Mouse (Mus musculus): ENCODE data around the gene Kcnk5. TPM values are rescaled to one million over a fixed set of nuclear protein-coding genes. Genes with fewer than 3 reads are reported as not detected.

Gene Kcnk5
- polyA plus RNA-seq, 1 experiment from 2014 or later = 1.2 TPM

GRCm38 (mm10) chr14:20147854-20148253 is 33.8 kb downstream of the Kcnk5 start:
- no peaks in the 10 kb centered on the region for H3K27me3 ChIP-seq (ENCODE audit: control insufficient read depth, insufficient read depth, low read length)
- no peaks in the 10 kb centered on the region for H3K9me3 ChIP-seq (ENCODE audit: control insufficient read depth, low read length)
- H3K4me3 ChIP-seq (replicated peaks; ENCODE audit: low read length) = no peak overlapping the region
- H3K36me3 ChIP-seq (replicated peaks; ENCODE audit: control insufficient read depth, insufficient read depth) = no peaks in the 10 kb centered on the region
- H3K4me1 ChIP-seq (replicated peaks; ENCODE audit: control insufficient read depth, insufficient read depth, low read length) = no peaks in the 10 kb centered on the region; the same call in 1 of the 2 replicates
- no peak overlapping the region for H3K27ac ChIP-seq
- no peak for ATAC-seq (ENCODE audit: low FRiP score)
- H3K9ac ChIP-seq = no peak overlapping the region
- no peak for DNase-seq (ENCODE audit: low spot score)
- WGBS = 91% methylated on average over 7 of the region's 7 CpGs
- no peak overlapping the region for H3K4me2 ChIP-seq (replicated peaks)

GRCm38 (mm10) chr14:20144093-20144492 is 37.5 kb downstream of the Kcnk5 start:
- no peak for DNase-seq (ENCODE audit: low spot score)
- 53% methylated on average over 4 of the region's 4 CpGs for WGBS

GRCm38 (mm10) chr14:20138484-20139355 is 42.9 kb downstream of the Kcnk5 start, which contains the start of gene Saysd1:
Gene Saysd1, minus strand, starts transcription at chr14:20138534.
- H3K27me3 ChIP-seq (ENCODE audit: control insufficient read depth, insufficient read depth, low read length) = no peaks in the 10 kb centered on the region
- WGBS = 88% methylated on average over 16 of the region's 16 CpGs
- ATAC-seq (ENCODE audit: low FRiP score) = no peak
- no peaks in the 10 kb centered on the region for H3K4me1 ChIP-seq (replicated peaks; ENCODE audit: control insufficient read depth, insufficient read depth, low read length)
- no peak within 1 kb of the TSS for H3K4me2 ChIP-seq (replicated peaks)
- no peaks in the 10 kb centered on the region for H3K36me3 ChIP-seq (replicated peaks; ENCODE audit: control insufficient read depth, insufficient read depth)
- H3K27ac ChIP-seq = no peak within 1 kb of the TSS
- H3K9me3 ChIP-seq (ENCODE audit: control insufficient read depth, low read length) = no peaks in the 10 kb centered on the region
- H3K4me3 ChIP-seq (replicated peaks; ENCODE audit: low read length) = no peak within 1 kb of the TSS
- no peak for DNase-seq (ENCODE audit: low spot score)
- H3K9ac ChIP-seq = no peak within 1 kb of the TSS

More at GRCm38 (mm10) chr14:20144093-20144492, 37.5 kb downstream of the Kcnk5 start:
- Histone ChIP-seq H3K27ac (no peak overlapping the region), H3K27me3 (ENCODE audit: control insufficient read depth, insufficient read depth, low read length) (no peaks in the 10 kb centered on the region), H3K4me3 (replicated peaks; ENCODE audit: low read length) (no peak overlapping the region), H3K9me3 (ENCODE audit: control insufficient read depth, low read length) (no peaks in the 10 kb centered on the region), H3K4me1 (replicated peaks; ENCODE audit: control insufficient read depth, insufficient read depth, low read length) (no peaks in the 10 kb centered on the region; the same call in 1 of the 2 replicates), H3K36me3 (replicated peaks; ENCODE audit: control insufficient read depth, insufficient read depth) (no peaks in the 10 kb centered on the region), H3K4me2 (replicated peaks) (no peak overlapping the region), H3K9ac (no peak overlapping the region)
- peak; percentile 59; the same call in 1 of the 2 replicates for ATAC-seq (ENCODE audit: low FRiP score)

- Histone ChIP-seq H3K27me3 (ENCODE audit: control insufficient read depth, insufficient read depth, low read length) (no peaks in the 10 kb centered on the region), H3K4me1 (replicated peaks; ENCODE audit: control insufficient read depth, insufficient read depth, low read length) (no peaks in the 10 kb centered on the region), H3K4me2 (replicated peaks) (no peak overlapping the region), H3K27ac (no peak overlapping the region), H3K9me3 (ENCODE audit: control insufficient read depth, low read length) (no peaks in the 10 kb centered on the region), H3K36me3 (replicated peaks; ENCODE audit: control insufficient read depth, insufficient read depth) (no peaks in the 10 kb centered on the region), H3K9ac (no peak overlapping the region), H3K4me3 (replicated peaks; ENCODE audit: low read length) (no peak overlapping the region)
- WGBS = 90% methylated on average over 10 of the region's 10 CpGs
- DNase-seq (ENCODE audit: low spot score) (no peak), ATAC-seq (ENCODE audit: low FRiP score) (no peak)
Measured at GRCm38 (mm10) chr14:20134965-20135671, 46.5 kb downstream of the Kcnk5 start.

- no peak overlapping the region for H3K27ac ChIP-seq
- H3K9me3 ChIP-seq (ENCODE audit: control insufficient read depth, low read length) = no peaks in the 10 kb centered on the region
- no peak overlapping the region for H3K4me3 ChIP-seq (replicated peaks; ENCODE audit: low read length)
- WGBS = 82% methylated on average over 6 of the region's 6 CpGs
- no peak overlapping the region for H3K9ac ChIP-seq
- H3K4me1 ChIP-seq (replicated peaks; ENCODE audit: control insufficient read depth, insufficient read depth, low read length) = no peaks in the 10 kb centered on the region
- H3K4me2 ChIP-seq (replicated peaks) = no peak overlapping the region
- H3K36me3 ChIP-seq (replicated peaks; ENCODE audit: control insufficient read depth, insufficient read depth) = no peaks in the 10 kb centered on the region
- DNase-seq (ENCODE audit: low spot score) = no peak
- no peaks in the 10 kb centered on the region for H3K27me3 ChIP-seq (ENCODE audit: control insufficient read depth, insufficient read depth, low read length)
- ATAC-seq (ENCODE audit: low FRiP score) = no peak
Measured at GRCm38 (mm10) chr14:20128162-20128561, 53.4 kb downstream of the Kcnk5 start.

GRCm38 (mm10) chr14:20127406-20128087 is 54.1 kb downstream of the Kcnk5 start:
- ATAC-seq (ENCODE audit: low FRiP score) = no peak
- 83% methylated on average over 15 of the region's 15 CpGs for WGBS
- H3K4me3 ChIP-seq (replicated peaks; ENCODE audit: low read length) = no peak overlapping the region

DNA sequence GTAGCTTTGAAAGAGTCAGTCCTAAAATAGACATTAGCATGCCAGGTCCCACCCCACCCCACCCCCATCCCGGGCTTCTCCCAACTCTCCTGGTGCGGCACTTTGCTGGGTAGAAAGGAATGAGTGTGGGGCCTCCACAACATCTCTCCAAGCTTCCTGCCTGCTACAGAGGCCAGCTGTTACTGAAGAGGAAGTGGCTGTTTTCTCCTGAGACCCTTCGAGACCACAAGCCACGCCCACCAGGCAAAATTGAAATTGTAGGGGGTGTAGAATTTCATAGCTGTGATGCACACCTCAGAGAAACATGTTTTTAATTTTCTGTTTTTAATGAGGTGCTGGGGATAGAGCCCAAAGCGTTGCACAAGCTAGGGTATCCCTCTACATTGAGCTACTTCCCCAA is 60.7 kb downstream of the Kcnk5 start:
- Histone ChIP-seq H3K4me3 (replicated peaks; ENCODE audit: low read length) (no peak overlapping the region), H3K9ac (no peak overlapping the region), H3K9me3 (ENCODE audit: control insufficient read depth, low read length) (no peaks in the 10 kb centered on the region), H3K4me2 (replicated peaks) (no peak overlapping the region), H3K27ac (no peak overlapping the region), H3K36me3 (replicated peaks; ENCODE audit: control insufficient read depth, insufficient read depth) (no peaks in the 10 kb centered on the region), H3K4me1 (replicated peaks; ENCODE audit: control insufficient read depth, insufficient read depth, low read length) (no peaks in the 10 kb centered on the region), H3K27me3 (ENCODE audit: control insufficient read depth, insufficient read depth, low read length) (no peaks in the 10 kb centered on the region)
- DNase-seq (ENCODE audit: low spot score) = no peak
- 80% methylated on average over 5 of the region's 5 CpGs for WGBS
- no peak for ATAC-seq (ENCODE audit: low FRiP score)

More at GRCm38 (mm10) chr14:20127406-20128087, 54.1 kb downstream of the Kcnk5 start:
- H3K27ac ChIP-seq = no peak overlapping the region
- DNase-seq (ENCODE audit: low spot score) = no peak
- no peaks in the 10 kb centered on the region for H3K9me3 ChIP-seq (ENCODE audit: control insufficient read depth, low read length)
- H3K4me2 ChIP-seq (replicated peaks) = no peak overlapping the region
- H3K36me3 ChIP-seq (replicated peaks; ENCODE audit: control insufficient read depth, insufficient read depth) = no peaks in the 10 kb centered on the region
- no peaks in the 10 kb centered on the region for H3K27me3 ChIP-seq (ENCODE audit: control insufficient read depth, insufficient read depth, low read length)
- H3K9ac ChIP-seq = no peak overlapping the region
- no peaks in the 10 kb centered on the region for H3K4me1 ChIP-seq (replicated peaks; ENCODE audit: control insufficient read depth, insufficient read depth, low read length)

- H3K27ac ChIP-seq = no peak overlapping the region
- H3K27me3 ChIP-seq (ENCODE audit: control insufficient read depth, insufficient read depth, low read length) = no peaks in the 10 kb centered on the region
- no peaks in the 10 kb centered on the region for H3K4me1 ChIP-seq (replicated peaks; ENCODE audit: control insufficient read depth, insufficient read depth, low read length)
- 93% methylated on average over 11 of the region's 11 CpGs for WGBS
- H3K9me3 ChIP-seq (ENCODE audit: control insufficient read depth, low read length) = no peaks in the 10 kb centered on the region
- no peaks in the 10 kb centered on the region for H3K36me3 ChIP-seq (replicated peaks; ENCODE audit: control insufficient read depth, insufficient read depth)
- no peak overlapping the region for H3K4me3 ChIP-seq (replicated peaks; ENCODE audit: low read length)
- no peak overlapping the region for H3K4me2 ChIP-seq (replicated peaks)
- H3K9ac ChIP-seq = no peak overlapping the region
- ATAC-seq (ENCODE audit: low FRiP score) (no peak), DNase-seq (ENCODE audit: low spot score) (no peak)
Measured at GRCm38 (mm10) chr14:20120012-20120411, 61.6 kb downstream of the Kcnk5 start.

DNA sequence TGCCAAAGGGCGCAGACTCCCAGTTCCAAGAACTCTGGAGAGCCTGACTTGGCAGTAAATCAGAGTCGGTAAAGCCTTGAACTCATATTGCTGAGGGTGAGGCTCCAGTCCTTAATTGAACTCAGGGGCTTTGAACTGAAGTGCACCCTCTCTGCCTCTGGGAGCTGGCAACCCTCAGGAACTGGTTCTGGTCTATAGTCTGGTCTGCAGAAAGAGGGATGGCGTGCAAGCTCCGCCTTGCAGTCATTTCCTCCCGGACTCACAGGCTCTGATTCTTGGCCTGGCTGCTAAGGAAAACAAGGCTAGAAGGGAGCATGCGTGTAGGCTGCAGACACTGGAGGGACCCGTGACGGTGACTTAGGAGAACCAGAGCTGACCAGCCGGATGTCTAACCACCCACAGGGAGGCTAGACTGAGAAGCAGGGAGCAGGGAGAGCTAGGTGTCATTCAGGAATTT is 65.4 kb downstream of the Kcnk5 start:
- WGBS = 55% methylated on average over 9 of the region's 9 CpGs

More for the DNA sequence above, 65.4 kb downstream of the Kcnk5 start:
- 0 out of 2 replicates have a peak, but pooled peaks have one; percentile 31 for ATAC-seq (ENCODE audit: low FRiP score)
- Histone ChIP-seq H3K9me3 (ENCODE audit: control insufficient read depth, low read length) (no peaks in the 10 kb centered on the region), H3K4me2 (replicated peaks) (no peak overlapping the region), H3K27ac (no peak overlapping the region), H3K36me3 (replicated peaks; ENCODE audit: control insufficient read depth, insufficient read depth) (no peaks in the 10 kb centered on the region), H3K4me3 (replicated peaks; ENCODE audit: low read length) (no peak overlapping the region), H3K4me1 (replicated peaks; ENCODE audit: control insufficient read depth, insufficient read depth, low read length) (no peaks in the 10 kb centered on the region), H3K9ac (no peak overlapping the region), H3K27me3 (ENCODE audit: control insufficient read depth, insufficient read depth, low read length) (no peaks in the 10 kb centered on the region)
- no peak for DNase-seq (ENCODE audit: low spot score)
